Mouse (Mus musculus) gastrocnemius, postnatal 25 days (tissue): Measurements from ENCODE around the gene Lgr5. TPM values are rescaled to one million over a fixed set of nuclear protein-coding genes. Genes with fewer than 3 reads are reported as not detected.

ENCODE experiments used
- DNase-seq: peaks from one replicate; pipeline ENCODE4 v3.0.0; 2022
- total RNA-seq, 2 experiments: library from RNA; stranded (reverse); gene quantifications; 1 replicate in 1 of 2; 2 replicates in 1 of 2; pipeline ENCODE4 v1.2.3; 2021

Gene Lgr5
- total RNA-seq, 2 experiments from 2014 or later, result 0.35 TPM; not detected in 1

GRCm38 (mm10) chr10:115505155-115505554 lies 82.4 kb downstream of the Lgr5 start:
- no peak for DNase-seq

DNA sequence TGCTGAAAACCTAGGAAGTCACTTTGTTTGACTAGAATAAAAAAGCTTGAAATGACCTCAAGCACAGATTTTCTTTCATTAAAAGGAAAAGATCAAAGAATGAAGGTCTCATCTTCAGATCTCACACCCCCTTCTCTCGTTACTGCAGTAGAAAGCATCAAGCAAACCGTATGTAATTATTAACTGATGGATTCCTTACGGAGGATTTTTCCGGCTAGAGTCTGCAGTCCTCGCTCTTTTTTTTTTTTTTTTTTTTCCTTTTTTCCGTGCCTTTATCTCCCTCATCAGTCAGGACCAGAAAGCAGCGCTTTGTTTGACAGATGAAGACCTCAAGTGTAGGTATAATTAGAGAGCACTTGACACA lies 93.8 kb downstream of the Lgr5 start:
- no peak for DNase-seq

DNA sequence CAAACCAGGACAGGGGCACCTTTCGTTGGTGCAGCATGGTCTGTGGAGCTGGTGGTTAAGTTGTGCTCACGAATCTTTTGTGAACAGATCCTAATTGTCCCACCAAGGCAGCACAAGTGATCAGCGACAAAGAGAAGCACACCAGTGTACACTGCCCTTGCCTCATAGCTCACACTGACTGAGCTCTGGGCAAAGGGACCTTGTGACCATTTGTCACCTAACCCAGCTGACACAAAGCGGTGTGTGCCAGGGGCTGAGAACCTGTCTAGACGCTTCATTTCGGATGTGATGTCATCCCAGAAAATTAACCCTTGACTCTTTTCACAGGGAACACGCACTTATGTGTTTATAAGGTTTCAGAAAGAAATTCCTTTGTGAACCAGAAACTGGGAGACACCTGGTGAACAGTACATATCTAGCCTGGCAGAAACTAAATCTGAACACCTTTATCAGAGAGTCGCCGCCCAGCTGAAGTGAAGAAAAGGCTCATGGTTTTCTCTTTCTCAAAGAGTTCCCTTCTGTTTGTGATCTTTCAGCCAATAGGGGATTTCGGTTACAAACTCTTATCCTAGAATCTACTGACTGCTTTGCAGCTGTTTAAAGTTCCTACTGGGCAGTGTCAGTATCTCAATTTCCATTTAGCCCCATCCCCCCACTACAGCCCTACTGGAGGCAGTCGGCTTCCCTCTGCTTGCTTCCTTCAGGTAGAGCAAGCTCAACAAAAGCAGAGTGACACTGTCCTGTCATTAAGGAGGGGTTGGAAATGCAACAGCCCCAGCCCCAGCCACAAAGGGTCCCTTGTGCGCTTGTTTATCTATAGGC lies 94.4 kb downstream of the Lgr5 start:
- DNase-seq, result no peak

DNA sequence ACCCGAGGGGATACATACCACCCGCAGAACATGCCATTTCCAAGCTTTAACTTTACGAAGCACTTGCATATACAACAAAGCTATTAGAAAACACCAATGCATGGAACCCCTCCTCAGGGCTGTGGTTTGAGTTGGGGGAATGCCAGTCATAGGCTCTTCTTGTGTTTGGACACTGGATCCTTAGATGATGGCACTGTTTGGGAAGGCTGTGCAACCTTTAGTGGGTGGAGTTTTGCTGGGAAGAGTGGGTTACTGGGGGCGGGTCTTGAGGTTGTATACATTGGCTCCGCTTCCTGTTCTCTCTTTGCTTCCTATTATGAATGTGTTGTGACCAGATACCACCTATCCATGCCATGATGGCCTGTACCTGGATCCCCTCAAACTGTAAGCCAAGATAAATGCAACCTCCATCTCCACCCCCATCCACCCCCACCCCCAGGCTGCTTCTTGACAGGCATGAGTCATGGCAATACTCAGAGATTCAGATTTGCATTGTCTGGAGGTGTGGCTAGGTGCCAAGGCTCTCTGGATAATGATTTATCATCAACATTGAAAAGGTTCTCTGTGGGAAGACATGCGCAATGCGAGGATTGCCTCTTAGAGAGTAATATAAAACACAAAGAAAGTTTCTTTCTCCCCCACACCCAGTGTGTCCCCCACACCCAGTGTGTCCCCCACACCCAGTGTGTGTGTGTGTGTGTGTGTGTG lies 95.6 kb downstream of the Lgr5 start:
- DNase-seq, result no peak

DNA sequence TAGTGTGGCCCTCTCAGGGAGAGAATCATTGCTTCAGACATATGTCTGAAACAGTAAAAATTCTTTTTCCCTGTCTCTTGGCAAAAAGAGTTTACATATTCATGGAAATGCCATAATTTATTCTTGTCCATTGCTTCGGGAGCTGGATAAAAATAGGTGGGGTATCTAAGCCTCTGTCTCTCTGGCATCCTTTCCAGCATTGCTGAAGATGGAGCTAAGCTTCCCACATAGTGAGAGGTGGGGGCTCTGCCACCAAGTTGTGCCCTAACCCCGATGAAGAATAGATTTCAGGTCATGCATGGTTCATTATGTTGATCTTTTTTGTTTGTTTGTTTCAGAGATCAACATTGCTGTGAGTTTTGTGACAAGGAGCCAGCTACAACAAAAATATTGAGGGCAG lies 102.0 kb downstream of the Lgr5 start:
- no peak for DNase-seq

DNA sequence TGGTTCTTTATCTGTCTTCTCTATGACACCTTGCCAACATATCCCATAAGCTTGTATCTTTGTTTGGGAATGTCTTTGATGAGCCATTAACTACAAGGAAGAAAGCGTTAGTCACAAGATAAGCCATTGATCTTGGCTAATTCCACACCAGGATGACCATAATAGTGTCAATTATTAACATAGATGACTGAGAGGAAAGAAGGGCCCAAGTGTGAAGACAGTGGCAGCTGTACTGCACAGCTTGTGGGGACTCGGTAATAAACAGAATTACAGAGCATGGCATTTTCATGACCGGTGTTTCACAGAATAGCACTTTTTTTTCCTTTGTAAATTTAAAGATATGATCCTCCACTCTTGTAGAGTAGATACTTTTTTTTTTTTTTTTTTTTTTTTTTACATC lies 102.9 kb downstream of the Lgr5 start:
- no peak for DNase-seq

DNA sequence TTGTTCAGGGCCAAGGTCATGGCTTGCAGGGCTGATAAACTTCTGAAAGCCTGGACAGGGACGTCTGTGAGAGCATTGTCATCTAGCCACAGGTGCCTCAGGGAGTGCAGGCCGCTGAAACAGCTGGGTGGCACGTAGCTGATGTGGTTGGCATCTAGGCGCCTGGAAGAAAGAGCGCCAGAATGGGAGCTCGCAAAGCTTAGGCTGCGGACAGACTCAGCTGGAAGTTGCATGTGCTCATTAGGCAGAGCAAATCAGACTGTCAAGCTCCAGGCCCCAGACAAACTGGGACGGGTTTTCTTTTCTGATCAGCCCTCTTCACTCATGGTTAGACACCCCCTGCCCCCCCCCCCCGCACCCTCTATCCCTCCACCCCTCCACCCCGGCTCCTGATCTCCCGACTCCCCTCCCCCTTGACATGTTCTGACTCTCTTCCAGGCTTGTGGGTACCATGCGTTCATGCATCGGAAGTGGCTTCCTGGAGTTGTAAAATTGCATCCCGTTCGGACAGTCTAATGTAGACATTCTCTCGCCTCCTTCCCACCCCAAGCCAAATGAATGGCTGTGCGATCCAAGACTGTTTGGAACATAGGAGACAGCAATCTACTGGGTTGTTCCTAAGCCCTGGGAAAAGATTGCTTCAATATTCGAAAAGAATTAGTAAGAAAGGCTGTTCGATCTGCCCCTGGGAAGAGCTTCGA lies 109.0 kb downstream of the Lgr5 start:
- DNase-seq, result no peak

- DNase-seq, result no peak
Measured at GRCm38 (mm10) chr10:115476506-115476905, 111.1 kb downstream of the Lgr5 start.

GRCm38 (mm10) chr10:115475000-115475550 lies 112.5 kb downstream of the Lgr5 start:
- DNase-seq, result no peak

- no peak for DNase-seq
Measured at GRCm38 (mm10) chr10:115473213-115473961, 114.2 kb downstream of the Lgr5 start.

- DNase-seq, result no peak
Measured at GRCm38 (mm10) chr10:115470621-115471334, 116.8 kb downstream of the Lgr5 start.

GRCm38 (mm10) chr10:115469040-115469439 lies 118.5 kb downstream of the Lgr5 start:
- DNase-seq, result no peak

DNA sequence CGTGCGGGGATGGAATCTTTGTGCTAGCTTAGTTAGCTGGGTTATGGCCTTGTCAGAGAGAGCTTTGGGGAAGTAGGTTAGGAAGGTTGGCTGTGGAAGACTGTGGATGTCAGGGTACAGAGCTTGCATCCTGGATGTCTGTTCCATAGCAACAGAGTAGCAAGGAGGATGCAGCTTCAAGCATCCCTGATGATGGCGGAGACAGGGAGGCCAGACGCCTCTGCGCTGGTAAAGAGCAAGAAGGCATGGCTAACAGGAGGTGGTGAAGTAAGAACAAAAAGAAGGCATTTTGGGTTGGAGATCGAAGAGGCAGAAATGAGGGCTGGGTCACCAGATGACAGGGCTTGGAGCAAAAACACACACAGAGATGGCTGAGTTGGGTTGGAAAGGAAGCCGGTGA lies 118.9 kb downstream of the Lgr5 start:
- no peak for DNase-seq

DNA sequence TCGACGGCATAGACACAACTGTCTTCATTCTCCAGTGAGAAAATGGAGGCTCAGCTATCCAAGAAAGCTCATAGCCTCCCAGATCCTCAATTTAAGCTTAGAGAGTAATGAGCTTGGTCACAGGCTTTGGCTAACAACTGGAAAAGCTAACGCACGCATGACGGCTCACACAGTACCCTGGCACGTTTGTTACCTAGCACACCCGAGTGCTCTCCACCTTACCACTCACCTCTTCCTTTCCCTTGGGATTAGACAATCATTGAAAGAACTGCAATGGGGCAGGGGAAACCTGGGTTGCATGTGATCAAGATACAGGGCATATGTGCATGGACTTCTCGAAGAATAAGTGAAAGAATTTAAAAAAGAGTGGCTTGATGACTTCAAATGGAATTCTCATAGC lies 119.6 kb downstream of the Lgr5 start:
- DNase-seq, result no peak

DNA sequence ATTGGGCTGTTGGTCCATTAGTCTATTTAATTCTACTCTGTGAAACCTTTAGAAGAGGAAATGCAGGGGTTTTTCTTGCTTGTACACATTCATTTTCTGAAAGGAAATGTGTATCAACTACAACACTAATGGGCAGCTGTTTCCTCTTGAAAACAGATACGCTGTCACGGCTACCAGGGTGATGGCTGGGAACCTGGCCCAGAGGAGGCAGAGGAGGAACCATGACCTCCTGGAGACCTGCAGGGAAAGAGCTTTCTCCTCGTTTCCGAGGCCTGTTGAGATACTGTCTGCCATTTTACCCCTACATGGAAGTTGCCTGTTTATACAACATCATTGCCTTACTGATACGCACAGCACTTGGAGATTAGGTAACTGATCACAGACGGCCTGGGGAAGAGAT lies 121.8 kb downstream of the Lgr5 start:
- no peak for DNase-seq

- DNase-seq, result no peak
Measured at GRCm38 (mm10) chr10:115465072-115465471, 122.5 kb downstream of the Lgr5 start.

- no peak for DNase-seq
Measured at GRCm38 (mm10) chr10:115462646-115463045, 124.9 kb downstream of the Lgr5 start.

DNA sequence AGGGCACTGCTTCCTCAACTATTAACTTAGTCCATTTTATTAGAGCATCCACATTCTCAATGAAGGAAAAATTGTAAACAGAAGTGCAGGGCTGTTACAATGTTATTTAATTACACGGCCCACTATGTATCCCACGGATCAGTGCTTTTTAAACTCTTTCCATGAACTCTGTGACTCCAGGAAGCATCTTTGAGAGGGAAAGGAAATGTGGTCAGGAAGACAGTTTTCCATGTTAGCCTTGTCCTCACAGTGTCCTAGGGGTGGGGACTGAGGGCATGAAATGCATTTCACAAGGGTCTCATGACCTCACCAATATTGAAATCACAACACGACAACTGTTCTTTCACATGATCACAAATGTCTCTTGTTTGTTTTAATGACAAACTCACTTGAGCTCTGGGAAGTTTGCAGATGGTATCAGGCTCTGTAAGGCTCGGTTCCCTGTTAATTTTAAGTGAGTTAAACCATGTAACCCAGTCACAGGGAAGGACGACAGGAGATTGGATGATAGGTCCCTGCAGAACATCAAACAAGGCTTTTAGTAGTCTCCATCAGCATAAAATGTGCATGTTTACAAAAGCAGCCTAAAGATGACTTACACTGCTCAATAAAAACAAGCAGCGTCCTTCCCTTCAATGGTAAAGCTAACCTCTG lies 130.1 kb downstream of the Lgr5 start:
- no peak for DNase-seq

DNA sequence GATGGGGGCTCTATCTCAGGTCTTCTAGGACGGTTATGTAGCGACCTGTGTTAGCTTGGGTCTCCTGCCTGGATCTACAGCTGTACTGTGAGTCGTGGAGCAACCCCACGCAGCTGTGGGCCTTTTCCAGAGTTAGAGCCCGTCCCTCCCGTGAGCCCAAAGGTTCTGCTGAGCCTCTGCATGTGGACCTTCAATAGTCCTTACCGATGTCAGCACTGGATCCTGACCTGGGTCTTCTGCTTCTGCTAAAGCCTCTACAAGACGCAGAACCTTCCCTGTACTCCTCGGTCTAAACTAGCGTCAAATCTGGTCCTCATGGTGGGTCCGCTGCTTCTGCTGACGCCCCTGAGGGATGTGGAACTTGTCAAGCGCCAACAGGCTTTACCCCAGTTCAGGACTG lies 139.0 kb downstream of the Lgr5 start:
- no peak for DNase-seq

DNA sequence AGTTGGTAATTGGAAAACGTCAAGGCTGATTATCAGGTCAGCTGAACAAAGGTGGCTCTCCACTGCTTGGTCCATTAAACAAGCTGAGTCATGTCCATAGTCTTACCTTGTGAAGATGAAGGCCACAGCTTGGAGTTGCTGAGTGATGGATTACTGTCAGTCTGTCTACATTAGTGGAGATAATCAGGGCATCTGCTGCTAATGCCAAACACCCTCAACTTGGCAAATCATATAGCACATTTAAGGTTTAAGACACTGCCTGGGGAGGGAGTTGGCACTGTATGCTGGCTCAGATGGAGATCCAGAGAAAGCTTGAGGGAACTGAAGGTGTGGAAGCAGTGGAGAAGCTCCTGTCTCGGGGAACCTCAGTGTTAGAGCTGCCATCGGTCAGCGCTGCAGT lies 150.3 kb downstream of the Lgr5 start:
- no peak for DNase-seq

DNA sequence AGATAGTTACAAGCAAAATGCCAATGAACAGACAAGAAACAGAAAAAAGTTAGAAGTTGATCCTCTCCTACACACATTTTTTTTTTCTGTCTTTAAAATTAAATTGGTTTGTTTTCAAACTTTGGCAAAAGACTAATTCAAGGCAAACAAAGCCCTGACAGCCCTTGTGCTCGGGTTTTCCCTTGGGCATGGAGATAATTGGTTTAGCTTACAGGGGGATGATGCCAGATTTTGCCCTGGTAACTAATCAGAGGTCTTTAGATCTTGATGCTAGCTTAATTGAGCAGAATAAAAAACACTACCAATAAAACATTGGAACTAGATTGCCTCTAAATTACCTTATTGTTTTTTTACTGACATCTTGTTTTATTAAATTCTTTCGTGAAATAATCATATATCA lies 162.2 kb downstream of the Lgr5 start:
- no peak for DNase-seq
